Mouse (Mus musculus): ENCODE data around the gene Mlh3.
"Not testable (repeated sequence)": the region's sequence is repeated elsewhere in the genome, so short reads cannot be mapped to it uniquely, and the experiment has no call there.

The Mlh3 gene

DNA sequence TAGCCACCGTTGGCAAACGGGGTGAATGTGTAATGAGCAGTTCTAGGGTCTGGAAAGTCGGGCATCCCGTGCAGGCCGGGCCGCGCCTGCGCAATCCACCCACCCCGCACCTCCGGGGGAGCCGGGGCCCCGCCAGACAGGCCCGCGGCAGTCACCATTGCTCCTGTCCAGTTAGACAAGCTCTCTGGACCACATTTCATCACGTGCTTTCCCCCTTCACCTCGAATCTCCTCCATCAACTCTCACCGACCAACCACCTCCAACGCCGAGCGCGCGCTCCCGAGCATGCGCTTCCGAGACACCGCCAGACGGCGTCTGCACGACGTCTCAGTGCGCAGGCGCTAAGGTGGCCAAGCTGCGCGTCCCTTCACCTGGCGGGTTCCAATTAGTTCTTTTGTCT is at the start of gene Mlh3:
TSS of gene Mlh3 (minus strand) at position 281 of the 400 bp plus-strand sequence.
- peak; percentile 59 for DNase-seq (ENCODE audit: low spot score)

DNA sequence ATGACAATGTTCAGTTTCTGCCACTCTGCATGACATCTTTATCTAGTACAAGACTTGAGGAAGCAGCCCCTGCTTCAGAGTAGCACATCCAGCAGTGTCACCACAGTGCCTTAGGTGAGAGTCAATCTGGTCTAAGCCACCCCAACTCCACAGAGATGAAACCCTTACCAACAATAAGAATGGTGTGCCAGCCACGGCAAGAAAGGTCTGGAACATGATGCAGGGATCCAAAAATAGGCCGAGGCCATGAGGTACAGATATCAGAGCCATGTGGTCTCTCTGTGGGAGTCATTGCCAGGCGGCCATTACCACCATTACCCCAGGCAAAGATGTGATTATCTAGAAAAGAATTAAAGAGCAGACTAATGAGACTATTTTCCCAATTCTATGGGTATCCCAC is 38.3 kb upstream of the Mlh3 start:
- DNase-seq (ENCODE audit: low spot score) = no peak

DNA sequence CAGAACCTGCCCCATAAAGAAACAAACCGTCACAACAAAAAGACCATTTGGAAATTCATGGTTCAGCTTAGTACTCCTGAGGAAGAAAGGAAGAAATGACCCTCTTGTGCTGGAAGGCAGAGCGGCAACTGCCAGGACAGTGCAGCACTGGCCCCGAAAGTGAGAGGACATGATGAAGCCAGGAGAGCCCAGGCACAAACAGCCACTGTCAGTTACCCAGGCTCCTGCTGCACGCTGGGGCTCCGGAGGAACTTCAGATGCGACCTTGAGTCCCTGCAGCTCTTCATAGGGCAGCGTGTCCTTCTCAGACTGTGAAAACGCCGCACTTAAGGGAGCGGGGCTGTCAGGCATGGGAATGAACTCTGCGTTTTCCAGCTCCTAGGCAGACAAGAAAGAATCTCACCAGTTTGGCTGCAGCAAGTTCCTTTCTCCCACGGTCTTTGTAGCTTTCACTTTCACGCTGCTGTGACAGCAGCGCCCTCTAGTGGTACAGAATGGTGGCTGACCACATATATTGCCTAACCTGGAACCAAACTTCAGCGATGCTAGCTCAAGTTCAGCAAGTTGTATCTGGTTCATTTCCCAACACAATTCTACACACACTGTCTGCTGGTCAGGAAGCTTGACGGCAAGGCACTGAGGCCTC is 35.0 kb upstream of the Mlh3 start:
- DNase-seq (ENCODE audit: low spot score) = peak; percentile 91

DNA sequence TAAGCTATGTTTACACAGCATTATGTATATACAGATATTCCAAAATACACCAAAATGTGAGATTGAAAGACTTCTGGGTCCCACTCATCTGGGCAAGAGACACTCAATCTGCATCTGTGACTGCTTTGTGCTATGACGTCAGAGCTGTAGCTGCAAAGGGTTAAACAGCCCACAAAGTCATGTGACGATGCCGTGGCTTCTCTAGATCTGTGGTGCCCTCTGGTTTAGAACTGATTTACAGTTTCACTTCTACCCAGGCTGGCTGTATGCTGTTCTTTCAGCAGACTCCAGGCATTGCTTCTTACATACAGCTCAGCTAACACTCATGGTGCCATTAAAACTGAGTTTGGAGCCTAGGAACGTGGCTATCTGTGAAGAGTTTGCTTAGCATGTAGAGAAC is 34.3 kb upstream of the Mlh3 start:
- DNase-seq (ENCODE audit: low spot score) = no peak

DNA sequence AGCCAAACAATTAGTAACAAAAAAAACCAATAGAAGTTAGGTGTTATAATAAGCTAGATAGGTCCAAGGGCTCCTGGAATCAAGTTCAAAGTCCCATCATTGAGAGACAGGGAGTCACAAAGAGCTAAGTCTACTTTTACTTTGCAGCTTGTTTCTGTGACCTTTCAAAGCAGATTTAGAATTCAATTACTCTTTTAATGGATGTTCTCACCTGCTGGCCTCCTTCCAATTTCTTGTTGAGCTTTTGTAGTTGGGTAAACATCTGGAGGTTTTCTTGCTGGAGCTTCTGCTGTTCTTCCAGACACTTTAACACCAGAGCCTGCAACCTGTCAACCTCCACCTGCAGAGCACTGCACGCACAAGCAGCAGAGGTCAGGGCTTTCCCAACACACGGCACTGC is 32.9 kb upstream of the Mlh3 start:
- DNase-seq (ENCODE audit: low spot score) = no peak

DNA sequence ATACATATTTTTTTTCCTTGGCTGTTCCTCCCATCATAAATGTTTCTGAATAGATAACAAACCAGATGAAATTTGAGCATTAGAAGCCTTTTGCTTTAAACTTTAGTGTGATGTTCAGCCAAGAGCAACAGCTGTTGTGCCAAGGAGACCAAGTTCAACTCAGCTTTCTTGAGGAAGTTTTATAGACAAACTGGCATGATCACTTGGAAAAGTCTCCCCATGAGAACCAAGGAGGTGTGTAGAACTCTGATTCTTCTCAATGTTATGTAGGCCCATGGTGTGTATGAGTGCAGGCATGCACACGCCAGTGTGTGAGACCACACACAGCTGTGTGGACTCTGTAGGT is 28.4 kb upstream of the Mlh3 start:
- no peak for DNase-seq (ENCODE audit: low spot score)

DNA sequence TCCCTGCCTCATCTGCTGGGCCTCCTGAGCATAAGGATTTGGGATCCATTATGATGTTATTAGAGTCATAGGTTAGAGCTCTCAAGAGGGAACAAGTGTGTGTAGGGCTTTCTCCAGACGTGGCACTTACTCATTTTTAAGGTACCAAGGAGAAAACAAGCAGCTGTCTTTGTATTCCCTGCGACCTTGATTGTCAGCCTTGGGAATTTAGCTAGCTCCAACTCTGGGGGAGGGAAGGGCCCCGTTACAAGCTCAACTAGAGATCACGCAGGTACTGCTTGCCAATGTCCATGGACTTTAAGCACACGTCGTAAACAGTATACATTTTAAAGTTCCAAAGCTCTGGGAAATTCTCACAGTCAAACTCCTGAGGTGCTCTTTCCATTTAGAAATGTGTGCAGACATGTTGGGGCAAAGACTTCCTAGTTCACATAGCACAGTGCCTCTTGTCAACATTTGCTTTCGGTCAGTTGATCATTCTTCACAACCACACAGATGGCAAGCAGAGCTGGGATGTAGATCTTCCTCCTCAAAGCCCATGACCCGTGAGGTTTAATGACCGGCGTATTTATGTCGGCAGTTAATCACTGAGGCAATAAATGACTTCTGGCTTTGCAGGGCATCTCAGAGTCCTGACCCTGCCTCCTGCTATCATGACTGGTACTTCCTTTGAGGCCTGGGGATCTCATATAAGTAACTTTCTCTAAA is 27.9 kb upstream of the Mlh3 start:
- DNase-seq (ENCODE audit: low spot score) = no peak

DNA sequence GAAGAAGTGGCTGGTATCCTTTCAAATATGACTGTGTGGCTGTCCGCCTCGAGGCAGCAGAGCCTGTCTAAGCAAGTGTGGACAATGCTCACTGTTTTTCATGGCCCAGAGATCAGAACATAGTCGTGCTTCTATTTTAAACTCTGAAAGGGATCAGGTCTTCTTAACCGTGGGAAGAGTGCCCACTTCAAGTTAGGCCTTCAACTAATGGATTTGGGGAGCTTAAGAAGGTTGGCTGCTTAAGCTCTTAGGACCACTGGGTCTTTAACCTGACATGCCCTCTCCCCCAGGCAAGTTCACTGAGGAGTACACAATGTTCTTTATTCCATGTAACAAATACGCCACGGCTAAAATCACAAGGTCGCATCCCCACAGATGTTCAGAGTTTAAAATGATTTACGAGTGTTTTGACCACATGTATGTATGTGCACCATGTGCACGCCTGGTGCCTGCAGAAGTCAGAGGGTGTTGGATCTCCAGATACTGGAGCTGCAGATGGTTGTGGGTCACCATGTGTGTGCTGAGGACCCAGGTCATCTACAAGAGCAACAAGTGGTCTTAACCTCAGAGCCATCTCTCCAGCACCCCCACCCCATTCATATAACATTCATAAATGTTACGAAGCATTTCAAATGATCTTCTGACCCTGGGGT is 27.1 kb upstream of the Mlh3 start:
- DNase-seq (ENCODE audit: low spot score) = no peak

DNA sequence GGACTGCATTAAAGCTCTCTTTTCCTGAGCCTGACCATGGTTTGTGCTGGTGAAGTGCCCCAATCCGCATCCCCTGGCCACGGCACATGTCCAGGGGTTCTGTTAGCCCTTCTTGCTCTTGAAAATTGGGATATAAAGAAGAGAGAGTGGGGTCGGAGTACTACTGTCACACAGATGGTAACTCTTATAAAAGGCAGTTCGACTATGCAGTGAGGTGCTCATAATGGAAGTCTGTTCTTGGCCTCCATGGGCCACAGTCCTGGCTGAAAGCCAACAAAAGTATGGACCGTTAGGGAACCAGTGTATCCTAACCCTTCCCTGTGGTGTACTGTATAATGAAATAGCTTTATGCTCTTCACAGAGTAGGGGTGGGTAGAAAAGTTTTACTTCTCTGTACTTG is 26.5 kb upstream of the Mlh3 start:
- no peak for DNase-seq (ENCODE audit: low spot score)

DNA sequence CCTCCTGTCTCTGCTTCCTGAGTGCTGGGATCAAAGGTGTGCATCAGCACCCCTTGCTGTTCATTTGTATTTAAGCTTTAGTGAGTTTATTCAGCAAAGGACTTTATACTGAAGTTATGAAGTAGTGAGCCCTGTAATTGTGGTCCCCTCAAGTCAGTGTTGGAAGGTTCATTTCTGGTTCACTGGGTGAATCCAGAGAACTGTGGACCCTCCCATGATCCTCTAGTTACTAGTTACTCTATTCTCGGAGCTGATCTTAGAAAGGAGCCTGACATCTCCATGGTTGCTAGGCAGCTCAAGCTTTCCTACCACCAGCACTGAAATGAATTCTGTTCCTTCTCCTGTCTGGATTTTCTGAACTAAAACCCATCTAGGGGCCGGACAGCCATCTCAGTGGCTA is 25.1 kb upstream of the Mlh3 start:
- DNase-seq (ENCODE audit: low spot score) = no peak

DNA sequence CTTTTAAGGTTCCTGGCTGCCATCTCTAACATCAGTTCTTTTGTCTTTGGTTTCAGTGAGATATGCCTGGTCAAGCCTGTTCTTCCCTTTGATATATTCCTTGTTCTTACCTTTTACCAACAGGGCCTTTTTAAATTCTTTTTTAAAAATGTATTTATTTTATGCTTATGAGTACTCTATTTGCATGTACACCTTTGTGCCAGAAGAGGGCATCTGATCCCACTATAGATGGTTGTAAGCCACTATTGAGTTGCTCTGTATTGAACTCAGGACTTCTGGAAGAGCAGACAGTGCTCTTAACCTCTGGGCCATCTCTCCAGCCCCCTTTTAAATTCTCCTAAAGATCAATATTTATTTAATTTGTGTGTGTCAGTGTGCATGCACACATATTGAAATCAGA is 22.5 kb upstream of the Mlh3 start:
- DNase-seq (ENCODE audit: low spot score) = no peak

DNA sequence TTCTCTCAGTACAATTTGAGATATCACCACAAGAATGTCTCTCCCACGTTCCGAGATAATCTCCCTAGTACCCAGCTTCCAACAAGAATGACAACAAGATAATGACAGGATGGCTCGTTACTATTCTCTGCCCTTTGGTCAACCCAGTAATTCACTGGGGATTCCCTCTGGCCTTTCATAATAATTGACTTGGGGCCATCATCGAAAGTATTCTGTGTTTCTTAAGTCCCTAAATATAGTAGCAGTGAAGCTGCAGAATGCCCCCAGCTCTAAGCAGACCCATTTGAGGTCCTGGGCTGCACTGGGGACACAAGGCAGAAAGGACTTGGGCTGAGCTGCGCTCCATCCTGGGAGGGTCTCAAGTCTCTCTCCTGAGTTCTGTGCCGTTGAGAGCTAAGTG is 21.9 kb upstream of the Mlh3 start:
- DNase-seq (ENCODE audit: low spot score) = no peak

DNA sequence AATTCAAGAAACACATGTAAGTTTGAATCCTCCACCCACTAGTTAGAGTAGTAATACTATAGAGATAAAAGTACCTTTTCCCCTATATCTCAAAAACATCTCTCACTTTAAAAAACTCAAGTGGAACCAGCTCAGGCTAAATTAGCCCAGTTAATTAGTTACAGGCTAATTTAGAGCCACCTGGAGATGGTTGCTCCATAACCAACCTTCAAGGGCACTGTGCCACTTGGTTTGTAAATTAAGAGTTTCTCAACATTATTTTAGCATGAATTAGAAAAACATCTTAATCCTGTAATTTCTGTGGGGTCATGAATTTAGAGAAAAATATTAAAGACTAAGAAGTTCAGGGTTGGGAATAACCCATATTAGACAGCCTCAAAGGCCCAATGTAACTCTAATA is 21.1 kb upstream of the Mlh3 start:
- DNase-seq (ENCODE audit: low spot score) = no peak

DNA sequence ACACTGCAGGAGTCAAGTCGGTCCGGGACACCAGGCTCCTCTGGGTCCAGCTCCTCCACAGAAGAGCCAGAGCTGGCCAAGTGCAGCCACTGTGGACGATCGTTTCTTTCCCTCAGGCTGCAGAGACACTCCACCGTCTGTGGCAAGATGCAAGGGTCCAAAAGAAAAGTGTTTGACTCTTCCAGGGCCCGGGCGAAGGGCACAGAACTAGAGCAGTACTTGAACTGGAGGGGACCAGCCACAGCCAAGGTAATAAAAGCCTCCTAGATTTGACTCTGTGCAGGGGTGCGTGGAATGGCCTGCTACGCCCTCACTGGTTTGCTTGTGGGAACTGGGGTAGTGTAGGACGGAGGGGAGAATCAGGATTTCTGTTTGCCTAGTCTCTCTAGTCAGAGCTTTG is 20.2 kb upstream of the Mlh3 start:
- DNase-seq (ENCODE audit: low spot score) = no peak

DNA sequence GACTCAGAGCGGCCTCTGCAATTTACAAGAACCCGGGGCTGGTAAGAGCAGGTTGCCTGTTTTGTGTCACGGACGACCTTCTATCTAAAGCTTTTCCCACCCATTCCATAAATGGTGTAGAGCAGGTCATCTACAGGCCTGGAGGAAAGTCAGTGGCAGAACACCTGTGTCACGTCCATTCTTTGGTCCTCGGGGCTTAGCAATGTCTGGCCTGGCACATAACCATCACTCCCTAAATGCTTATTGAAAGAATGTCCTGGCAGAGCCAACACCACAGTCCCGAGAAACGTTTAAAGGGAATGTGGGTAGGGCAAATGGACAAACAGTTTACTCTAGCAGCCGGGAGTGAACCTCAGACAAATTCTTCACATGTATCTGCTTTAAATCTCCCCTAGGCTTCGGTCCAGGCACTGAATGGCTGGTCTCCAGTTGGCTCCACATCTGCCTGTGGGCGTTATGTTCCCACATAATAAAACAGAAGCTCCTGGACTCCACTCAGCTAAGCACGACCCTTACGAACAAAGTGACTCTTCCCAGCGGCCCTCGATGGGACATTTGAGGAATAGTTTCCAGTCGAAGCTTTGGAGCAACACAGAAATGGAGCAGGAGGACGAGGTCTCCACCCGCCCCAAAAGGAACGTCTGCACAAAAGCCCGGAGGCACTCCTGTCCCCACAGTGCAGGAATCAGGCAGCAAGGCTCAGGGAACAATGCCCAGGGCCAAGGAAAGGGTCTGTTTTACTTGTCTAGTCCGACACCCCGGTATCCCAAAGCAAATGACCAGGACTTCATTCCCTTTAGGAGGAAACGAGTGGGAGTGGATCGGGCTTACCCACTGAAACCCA is 19.0 kb upstream of the Mlh3 start:
- DNase-seq (ENCODE audit: low spot score) = no peak

DNA sequence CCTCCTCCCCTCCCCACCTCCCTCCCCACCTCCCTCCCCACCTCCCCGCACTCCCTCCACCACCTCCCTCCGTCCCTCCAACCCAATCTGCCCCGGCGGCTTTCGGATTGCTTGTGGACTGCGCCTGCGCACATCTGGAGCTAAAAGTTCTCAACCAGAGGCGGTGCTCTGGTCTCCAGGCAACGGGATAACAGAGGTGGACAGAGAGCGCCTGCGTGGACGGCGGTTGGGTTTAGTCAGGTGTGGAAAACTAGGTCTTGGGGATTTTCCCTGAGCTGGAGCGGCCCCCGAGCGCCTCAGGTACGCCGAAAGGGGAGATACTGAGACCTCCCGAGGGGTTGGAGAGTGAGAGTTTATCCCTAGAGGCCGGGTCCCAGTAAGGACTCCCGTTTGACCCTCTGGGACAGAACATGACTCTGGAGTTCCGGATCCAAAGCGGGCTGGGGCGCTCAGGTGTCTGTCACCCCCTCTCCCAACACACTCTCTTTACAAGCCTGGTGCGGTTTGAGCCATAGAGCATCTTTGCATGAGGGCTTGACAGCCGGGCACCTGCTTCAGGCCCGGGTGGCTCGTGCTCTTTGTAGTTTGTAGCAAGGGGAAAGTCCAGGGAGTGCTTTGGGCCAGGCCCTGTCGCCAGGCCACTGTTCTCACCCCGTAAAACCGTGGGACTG is 18.2 kb upstream of the Mlh3 start, which contains the start of gene Zc2hc1c:
TSS of gene Zc2hc1c (plus strand) at position 106 of the 671 bp plus-strand sequence.
- no peak for DNase-seq (ENCODE audit: low spot score)

DNA sequence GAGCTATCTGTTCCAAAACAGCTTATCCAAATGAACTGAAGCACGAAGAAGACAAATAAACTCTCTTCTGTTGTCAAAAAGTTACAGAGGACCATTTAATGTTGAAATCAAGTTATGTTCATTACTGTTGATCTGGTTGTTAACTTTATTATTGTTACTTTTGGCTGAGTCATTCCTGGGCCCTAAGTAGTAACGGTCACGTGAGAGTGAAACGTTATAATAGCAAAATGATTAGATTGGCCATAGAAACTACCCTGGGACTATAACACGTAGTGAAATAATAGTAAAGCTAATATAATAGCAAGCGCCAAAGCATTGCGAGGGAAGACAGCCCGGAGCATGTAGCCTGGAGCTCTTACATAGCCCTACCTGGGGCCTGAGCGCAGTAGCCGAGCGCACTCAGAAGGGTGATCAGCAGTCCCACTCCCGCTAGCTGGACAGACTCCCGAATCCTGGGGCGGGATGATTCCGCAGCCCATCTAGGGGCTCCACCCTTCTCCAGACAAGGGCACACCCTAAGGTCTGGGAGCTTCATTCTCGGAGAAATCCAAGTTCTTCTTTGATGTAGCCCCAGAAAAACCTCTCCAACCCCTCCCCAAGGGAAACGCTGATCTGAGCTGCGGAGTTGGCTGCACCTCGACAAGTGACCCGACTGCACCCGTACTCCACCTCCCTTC is 17.5 kb upstream of the Mlh3 start, which contains the start of gene Acyp1:
TSS of gene Acyp1 (minus strand) at position 630 of the 677 bp plus-strand sequence.
- DNase-seq (ENCODE audit: low spot score) = no peak

DNA sequence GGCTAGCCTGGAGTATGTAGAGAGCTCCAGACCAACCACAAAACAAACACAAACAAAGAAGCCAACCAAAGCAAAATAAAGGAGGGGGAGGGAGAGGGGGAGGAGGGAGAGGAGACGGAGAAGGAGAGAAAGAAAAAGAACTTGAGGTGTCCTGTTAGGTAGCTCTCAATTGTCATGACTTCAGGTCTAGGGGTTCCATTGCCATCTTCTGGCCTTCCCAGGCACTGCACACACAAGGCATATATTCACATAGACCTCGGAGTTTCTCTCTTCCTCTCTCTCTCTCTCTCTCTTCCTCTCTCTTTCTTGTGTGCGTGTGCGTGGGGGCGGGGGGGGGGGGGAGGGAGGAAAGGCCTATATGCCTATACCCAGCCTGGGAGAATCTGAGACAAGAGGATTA is 16.5 kb upstream of the Mlh3 start:
- no peak for DNase-seq (ENCODE audit: low spot score)

DNA sequence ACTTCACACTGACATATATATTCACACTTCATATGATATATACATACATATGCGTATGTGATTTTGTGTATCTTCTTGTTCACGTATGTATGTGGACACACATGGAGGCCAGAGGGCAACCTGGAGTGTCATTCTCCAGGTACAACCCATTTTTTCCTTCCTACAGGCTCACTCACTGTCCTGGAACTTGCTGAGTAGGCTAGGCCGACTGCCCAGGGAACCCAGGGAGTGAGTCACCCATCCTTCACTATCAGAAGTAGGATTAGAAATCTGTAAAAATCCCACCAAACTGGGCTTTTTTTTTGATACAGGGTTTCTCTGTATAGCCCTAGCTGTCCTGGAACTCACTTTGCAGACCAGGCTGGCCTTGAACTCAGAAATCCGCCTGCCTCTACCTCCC is 14.6 kb upstream of the Mlh3 start:
- DNase-seq (ENCODE audit: low spot score) = no peak

DNA sequence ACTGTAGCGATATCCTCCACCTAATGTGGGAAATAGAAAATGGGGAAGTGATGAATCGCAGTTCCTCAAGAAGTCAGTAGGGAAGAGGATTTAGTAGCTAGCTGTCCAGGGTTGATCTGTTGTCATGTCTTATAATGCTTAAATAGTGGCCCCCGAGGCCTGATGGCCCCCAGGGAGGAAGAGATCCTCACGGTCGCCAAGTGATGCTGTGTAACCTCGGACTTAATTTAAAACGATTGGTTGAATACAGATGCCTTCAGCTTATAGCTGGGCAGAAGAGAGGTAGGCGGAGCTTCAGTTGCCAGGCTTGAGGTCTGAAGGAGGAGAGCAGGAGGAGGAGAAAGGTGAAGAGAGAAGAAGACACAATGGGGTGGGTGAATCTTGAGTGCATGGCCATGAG is 13.9 kb upstream of the Mlh3 start:
- no peak for DNase-seq (ENCODE audit: low spot score)

DNA sequence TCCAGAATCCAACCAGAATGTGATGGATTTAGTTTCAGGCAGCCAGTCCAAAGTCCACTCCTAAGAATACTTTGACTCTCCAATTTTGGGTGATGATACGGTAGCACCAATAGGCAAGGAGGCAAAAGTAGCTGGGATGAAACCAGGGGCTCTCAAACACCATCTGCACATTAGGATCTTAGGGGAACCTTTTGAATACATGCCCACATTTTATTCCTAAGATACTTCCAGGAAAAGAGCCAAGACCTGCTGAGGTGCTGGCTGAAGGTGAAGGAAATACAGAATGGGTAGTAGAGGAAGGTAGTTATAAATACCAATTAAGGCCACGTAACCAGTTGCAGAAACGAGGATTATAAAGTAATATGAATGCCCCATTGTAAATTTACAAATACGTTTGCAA is 11.4 kb upstream of the Mlh3 start:
- not testable (repeated sequence) for DNase-seq (ENCODE audit: low spot score)

Data from layer of hippocampus, adult 9-10 months (tissue).